Mouse (Mus musculus): Measurements from ENCODE around the gene Rtcb. TPM values are rescaled to one million over a fixed set of nuclear protein-coding genes. Genes with fewer than 3 reads are reported as not detected.
A peak's percentile ranks its signal among the peaks of the same experiment; 100 is the strongest.

The Rtcb gene
- 237 TPM in 2 replicates for polyA plus RNA-seq (2016; fragmentation: Nextera tagmentation; extraction: Ambion mirVana)

DNA sequence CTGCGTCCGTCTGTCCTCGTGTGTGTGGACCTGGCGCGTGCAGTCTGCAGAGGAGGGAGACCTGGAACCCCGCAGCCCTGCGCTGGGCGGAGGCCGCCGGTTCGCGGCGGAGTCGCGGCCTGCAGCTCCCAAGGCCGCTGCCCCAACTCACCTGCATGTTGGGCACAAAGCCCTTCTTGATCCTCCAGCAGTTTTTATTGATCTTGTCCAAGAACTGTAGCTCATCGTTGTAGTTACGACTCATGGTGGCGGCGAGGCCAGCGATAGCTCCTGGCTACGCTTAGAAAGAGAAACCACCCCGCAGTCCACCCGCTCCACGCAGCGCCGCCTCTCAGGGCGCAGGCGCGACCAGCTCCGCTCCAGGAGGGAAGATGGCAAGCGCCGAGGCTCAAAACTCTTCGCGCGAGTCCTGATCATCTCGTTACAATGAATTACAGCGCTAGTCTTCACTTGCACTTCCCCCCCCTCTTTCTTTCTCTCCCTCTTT lies at the start of gene Rtcb:
Gene Rtcb, minus strand, starts transcription at position 360 of the 487 bp plus-strand sequence.
- peaks cover 30% of the 10 kb centered on the region for H3K36me3 ChIP-seq (replicated peaks)
- no peaks in the 10 kb centered on the region for H3K27me3 ChIP-seq (replicated peaks; ENCODE audit: low read depth, poor library complexity, severe bottlenecking)
- DNase-seq (ENCODE audit: low spot score): peak; percentile 96
- H3K27ac ChIP-seq (replicated peaks): peak within 1 kb of the TSS; percentile 92
- H3K4me1 ChIP-seq: peaks cover 6% of the 10 kb centered on the region
- peak within 1 kb of the TSS; percentile 96 for H3K4me3 ChIP-seq
- under 1% methylated on average over 38 of the region's 38 CpGs for WGBS
- no peaks in the 10 kb centered on the region for H3K9me3 ChIP-seq

DNA sequence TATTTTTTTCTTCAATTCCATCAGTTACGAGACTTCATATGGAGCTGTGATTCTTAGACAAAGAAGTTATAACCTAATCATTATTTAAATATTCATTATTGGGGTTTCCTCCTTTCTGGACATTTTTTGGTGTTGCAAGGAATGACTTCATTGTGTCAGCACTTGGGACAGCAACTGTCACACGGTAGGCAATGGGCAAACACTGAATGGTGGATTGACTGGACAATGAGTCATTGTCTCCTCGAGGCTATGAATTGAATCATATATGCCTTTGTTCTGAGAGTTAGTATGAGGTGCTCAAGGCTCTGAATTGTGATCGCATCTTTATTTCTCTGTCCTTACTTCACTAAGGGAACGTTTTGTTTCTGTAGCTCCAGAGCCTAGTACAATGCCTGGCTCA lies 48.8 kb upstream of the Rtcb start:
- DNase-seq (ENCODE audit: low spot score): no peak
- peaks cover 4% of the 10 kb centered on the region; the same call in 1 of the 2 replicates for H3K4me1 ChIP-seq
- WGBS: 84% methylated on average over 5 of the region's 5 CpGs
- H3K4me3 ChIP-seq: no peak overlapping the region
- H3K36me3 ChIP-seq (replicated peaks): no peaks in the 10 kb centered on the region
- no peak overlapping the region for H3K27ac ChIP-seq (replicated peaks)
- no peaks in the 10 kb centered on the region for H3K9me3 ChIP-seq
- H3K27me3 ChIP-seq (replicated peaks; ENCODE audit: low read depth, poor library complexity, severe bottlenecking): no peaks in the 10 kb centered on the region

DNA sequence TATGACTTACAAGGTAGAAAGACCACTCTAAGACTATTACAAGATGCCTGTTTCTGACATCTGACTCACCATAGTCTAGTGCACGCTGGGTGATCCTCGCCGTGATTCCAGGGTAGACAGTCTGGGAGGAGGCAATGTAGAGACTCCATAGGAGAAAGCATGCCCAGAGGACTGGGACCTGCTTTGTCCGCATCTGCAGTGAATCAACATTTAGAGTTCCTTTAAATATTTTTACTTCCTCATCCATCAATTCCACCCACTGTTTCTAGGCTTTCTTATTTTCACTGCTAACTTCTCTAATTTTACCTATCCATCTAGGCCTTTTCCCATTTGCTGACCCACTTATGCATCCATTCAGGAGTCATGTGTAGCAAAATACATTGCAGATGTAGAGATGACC lies 42.8 kb upstream of the Rtcb start:
- Histone ChIP-seq H3K4me1 (no peaks in the 10 kb centered on the region), H3K4me3 (no peak overlapping the region), H3K27ac (replicated peaks) (no peak overlapping the region), H3K36me3 (replicated peaks) (no peaks in the 10 kb centered on the region), H3K27me3 (replicated peaks; ENCODE audit: low read depth, poor library complexity, severe bottlenecking) (no peaks in the 10 kb centered on the region), H3K9me3 (no peaks in the 10 kb centered on the region)
- DNase-seq (ENCODE audit: low spot score): no peak
- 94% methylated on average over 4 of the region's 4 CpGs for WGBS

- 81% methylated on average over 5 of the region's 5 CpGs for WGBS
- Histone ChIP-seq H3K4me3 (no peak overlapping the region), H3K27me3 (replicated peaks; ENCODE audit: low read depth, poor library complexity, severe bottlenecking) (no peaks in the 10 kb centered on the region), H3K36me3 (replicated peaks) (no peaks in the 10 kb centered on the region), H3K4me1 (no peaks in the 10 kb centered on the region), H3K9me3 (no peaks in the 10 kb centered on the region), H3K27ac (replicated peaks) (no peak overlapping the region)
- DNase-seq (ENCODE audit: low spot score): no peak
Measured at GRCm38 (mm10) chr10:85994543-85995104, 37.0 kb upstream of the Rtcb start.

- H3K4me3 ChIP-seq: no peak overlapping the region
- WGBS: 90% methylated on average over 9 of the region's 9 CpGs
- DNase-seq (ENCODE audit: low spot score): no peak
- no peaks in the 10 kb centered on the region for H3K4me1 ChIP-seq
- no peak overlapping the region for H3K27ac ChIP-seq (replicated peaks)
- H3K9me3 ChIP-seq: no peaks in the 10 kb centered on the region
- no peaks in the 10 kb centered on the region for H3K27me3 ChIP-seq (replicated peaks; ENCODE audit: low read depth, poor library complexity, severe bottlenecking)
- H3K36me3 ChIP-seq (replicated peaks): no peaks in the 10 kb centered on the region
Measured at GRCm38 (mm10) chr10:85993836-85994235, 36.2 kb upstream of the Rtcb start.

DNA sequence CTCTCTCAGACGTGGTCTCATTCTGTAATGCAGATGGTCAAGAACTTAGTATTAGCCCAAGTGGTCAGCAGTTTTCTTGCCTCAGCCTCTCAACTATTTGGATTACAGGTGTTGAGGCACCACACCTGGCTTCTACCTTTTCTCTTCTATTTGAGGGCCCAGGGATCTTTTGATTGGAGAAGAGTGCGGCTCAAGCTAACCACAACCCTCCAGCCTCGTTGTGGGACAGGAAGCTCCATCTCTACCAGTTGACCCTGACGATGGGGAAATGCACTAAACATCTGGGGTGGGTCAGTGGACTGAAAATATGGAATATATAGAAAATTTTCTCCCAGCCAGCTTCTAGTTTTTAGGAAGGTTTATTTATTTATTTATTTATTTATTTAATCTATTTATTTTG lies 34.8 kb upstream of the Rtcb start:
- Histone ChIP-seq H3K27me3 (replicated peaks; ENCODE audit: low read depth, poor library complexity, severe bottlenecking) (no peaks in the 10 kb centered on the region), H3K4me3 (no peak overlapping the region), H3K27ac (replicated peaks) (no peak overlapping the region), H3K9me3 (no peaks in the 10 kb centered on the region), H3K36me3 (replicated peaks) (no peaks in the 10 kb centered on the region), H3K4me1 (no peaks in the 10 kb centered on the region)
- 89% methylated on average over 4 of the region's 4 CpGs for WGBS
- no peak for DNase-seq (ENCODE audit: low spot score)

DNA sequence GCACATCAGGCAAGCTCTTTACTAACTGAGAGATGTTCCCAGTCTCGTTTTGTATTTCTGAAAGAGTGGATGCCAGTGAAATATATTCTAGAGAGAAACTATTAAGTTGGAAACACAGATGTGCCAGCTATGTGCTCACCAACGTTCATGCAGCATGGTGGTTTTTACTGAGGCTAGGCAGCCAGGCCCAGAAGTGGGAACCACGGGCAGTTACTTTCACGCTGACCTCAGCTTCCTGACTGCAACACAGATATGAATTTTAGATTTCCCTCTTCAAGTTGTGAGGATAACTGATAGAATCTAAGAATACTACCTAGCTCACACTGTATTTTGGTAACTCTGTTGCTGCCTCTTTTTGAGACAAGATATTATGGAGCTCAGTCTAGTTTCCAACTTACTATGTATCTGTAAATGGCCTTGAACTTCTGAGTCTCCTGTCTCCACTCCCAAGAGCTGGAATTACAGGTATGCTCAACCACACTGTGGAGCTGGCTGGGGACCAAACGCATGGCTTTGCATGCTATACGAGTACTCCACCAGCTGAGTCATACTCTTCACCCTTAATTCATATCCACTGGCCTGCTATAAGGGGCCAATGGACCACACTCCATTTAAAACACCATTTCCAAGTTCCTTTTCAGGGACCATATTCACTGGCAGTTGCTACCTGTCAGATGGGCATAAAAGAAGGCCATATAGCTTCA lies 31.9 kb upstream of the Rtcb start:
- WGBS: 81% methylated on average over 6 of the region's 6 CpGs

GRCm38 (mm10) chr10:85972915-85973314 lies 15.3 kb upstream of the Rtcb start:
- no peak overlapping the region for H3K4me3 ChIP-seq
- H3K27me3 ChIP-seq (replicated peaks; ENCODE audit: low read depth, poor library complexity, severe bottlenecking): no peaks in the 10 kb centered on the region
- no peak overlapping the region for H3K27ac ChIP-seq (replicated peaks)
- H3K9me3 ChIP-seq: no peaks in the 10 kb centered on the region
- no peak for DNase-seq (ENCODE audit: low spot score)
- H3K4me1 ChIP-seq: 0 out of 2 replicates have a peak, but pooled peaks cover under 1% of the 10 kb centered on the region
- WGBS: 85% methylated on average over 4 of the region's 4 CpGs
- no peaks in the 10 kb centered on the region for H3K36me3 ChIP-seq (replicated peaks)

More for the DNA sequence above, 31.9 kb upstream of the Rtcb start:
- no peaks in the 10 kb centered on the region for H3K36me3 ChIP-seq (replicated peaks)
- no peak overlapping the region for H3K4me3 ChIP-seq
- no peaks in the 10 kb centered on the region for H3K9me3 ChIP-seq
- H3K27ac ChIP-seq (replicated peaks): no peak overlapping the region
- DNase-seq (ENCODE audit: low spot score): no peak
- no peaks in the 10 kb centered on the region for H3K4me1 ChIP-seq
- H3K27me3 ChIP-seq (replicated peaks; ENCODE audit: low read depth, poor library complexity, severe bottlenecking): no peaks in the 10 kb centered on the region

DNA sequence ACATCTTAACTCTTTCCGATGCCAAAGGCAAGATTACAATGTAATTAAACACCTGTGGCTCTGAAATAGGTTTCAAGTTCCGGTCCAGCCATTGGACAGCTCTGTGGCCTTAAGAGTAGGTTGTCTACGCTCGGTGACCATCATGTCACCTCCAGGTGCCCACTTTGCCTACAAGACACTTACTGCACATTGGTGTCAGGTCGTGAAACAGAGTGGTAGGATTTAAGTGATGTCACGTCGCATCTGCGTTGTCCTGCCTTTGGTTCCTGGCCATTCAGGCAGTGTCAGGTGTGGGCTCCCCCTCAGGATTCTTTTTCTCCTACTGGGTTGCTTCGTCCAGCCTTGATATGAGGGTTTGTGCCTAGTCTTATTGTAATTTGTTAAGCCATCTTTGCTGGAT lies 14.2 kb upstream of the Rtcb start:
- H3K4me3 ChIP-seq: no peak overlapping the region
- 87% methylated on average over 9 of the region's 9 CpGs for WGBS
- H3K4me1 ChIP-seq: 0 out of 2 replicates have a peak, but pooled peaks cover 2% of the 10 kb centered on the region
- no peak for DNase-seq (ENCODE audit: low spot score)
- no peak overlapping the region for H3K27ac ChIP-seq (replicated peaks)
- no peaks in the 10 kb centered on the region for H3K9me3 ChIP-seq
- no peaks in the 10 kb centered on the region for H3K36me3 ChIP-seq (replicated peaks)
- no peaks in the 10 kb centered on the region for H3K27me3 ChIP-seq (replicated peaks; ENCODE audit: low read depth, poor library complexity, severe bottlenecking)

GRCm38 (mm10) chr10:85969894-85970620 lies 12.4 kb upstream of the Rtcb start:
- Histone ChIP-seq H3K27me3 (replicated peaks; ENCODE audit: low read depth, poor library complexity, severe bottlenecking) (no peaks in the 10 kb centered on the region), H3K4me1 (0 out of 2 replicates have a peak, but pooled peaks cover 2% of the 10 kb centered on the region), H3K4me3 (no peak overlapping the region), H3K27ac (replicated peaks) (no peak overlapping the region), H3K36me3 (replicated peaks) (no peaks in the 10 kb centered on the region), H3K9me3 (no peaks in the 10 kb centered on the region)
- no peak for DNase-seq (ENCODE audit: low spot score)
- WGBS: 56% methylated on average over 8 of the region's 8 CpGs

GRCm38 (mm10) chr10:85968731-85969130 lies 11.1 kb upstream of the Rtcb start:
- Histone ChIP-seq H3K4me3 (no peak overlapping the region), H3K27me3 (replicated peaks; ENCODE audit: low read depth, poor library complexity, severe bottlenecking) (no peaks in the 10 kb centered on the region), H3K36me3 (replicated peaks) (no peaks in the 10 kb centered on the region), H3K27ac (replicated peaks) (no peak overlapping the region), H3K9me3 (no peaks in the 10 kb centered on the region), H3K4me1 (0 out of 2 replicates have a peak, but pooled peaks cover 2% of the 10 kb centered on the region)
- no peak for DNase-seq (ENCODE audit: low spot score)
- WGBS: 59% methylated on average over 2 of the region's 2 CpGs

DNA sequence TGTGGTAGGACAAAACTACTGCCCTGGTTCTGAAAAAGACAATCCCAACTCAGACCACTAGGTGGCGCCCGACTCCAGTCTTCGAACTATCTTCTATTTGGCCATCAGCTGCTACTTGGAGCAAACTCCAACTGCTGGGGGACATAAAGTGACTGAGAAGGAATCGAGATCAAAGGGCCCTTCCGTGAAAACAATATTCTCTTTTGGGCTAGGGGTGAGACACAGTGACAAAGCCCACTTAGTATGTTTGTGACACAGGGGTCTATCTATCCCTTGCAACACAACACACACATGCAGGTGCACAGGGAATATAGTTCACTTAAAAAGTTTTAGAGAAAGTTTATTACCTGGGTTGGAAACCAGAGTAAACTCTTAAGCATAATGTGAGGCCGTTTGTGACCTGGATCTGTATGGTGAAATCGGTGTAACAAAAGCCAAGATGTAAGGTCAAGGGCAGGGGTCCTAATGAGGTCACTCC lies 10.6 kb upstream of the Rtcb start:
- peak; percentile 83 for DNase-seq (ENCODE audit: low spot score)
- no peaks in the 10 kb centered on the region for H3K27me3 ChIP-seq (replicated peaks; ENCODE audit: low read depth, poor library complexity, severe bottlenecking)
- H3K9me3 ChIP-seq: no peaks in the 10 kb centered on the region
- WGBS: 16% methylated on average over 7 of the region's 7 CpGs
- H3K27ac ChIP-seq (replicated peaks): no peak overlapping the region
- H3K36me3 ChIP-seq (replicated peaks): no peaks in the 10 kb centered on the region
- 0 out of 2 replicates have a peak, but pooled peaks cover 2% of the 10 kb centered on the region for H3K4me1 ChIP-seq
- H3K4me3 ChIP-seq: no peak overlapping the region

Measured in embryonic facial prominence, embryonic 10.5 days (tissue).